Mouse (Mus musculus): ENCODE results near the gene Grin2d. TPM values are rescaled to one million over a fixed set of nuclear protein-coding genes. Genes with fewer than 3 reads are reported as not detected.
A peak's percentile ranks its signal among the peaks of the same experiment; 100 is the strongest.

Gene Grin2d
- polyA plus RNA-seq, 1 experiment from 2014 or later = 0.37 TPM

DNA sequence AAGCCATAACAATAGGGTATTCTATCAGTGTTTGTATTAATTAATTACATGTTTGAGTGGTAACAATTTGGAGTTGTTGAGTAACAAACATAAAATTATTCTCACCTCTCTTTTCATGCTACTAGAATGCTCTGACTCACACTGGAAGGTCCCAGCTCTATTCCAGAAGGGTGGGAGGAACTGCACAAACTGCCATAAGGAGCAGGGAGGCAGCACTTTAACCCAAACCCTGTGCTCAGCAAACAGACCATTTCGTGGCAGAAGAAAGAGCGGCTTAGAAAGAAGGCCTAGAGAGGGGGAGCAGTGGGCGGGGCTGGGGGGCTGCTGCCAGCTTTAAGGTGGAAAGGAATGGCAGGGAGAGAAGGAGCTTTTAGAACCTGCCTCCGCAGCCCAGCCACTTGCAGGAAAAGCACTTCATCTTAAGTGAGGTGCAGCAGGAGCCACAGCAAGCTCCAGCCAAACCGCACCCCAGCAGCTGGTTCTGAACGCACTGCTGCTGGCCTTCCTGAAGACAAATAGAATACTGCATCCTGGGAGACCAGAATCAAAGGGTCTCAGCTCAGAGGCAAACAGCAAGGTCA lies 29.6 kb downstream of the Grin2d start:
- H3K27me3 ChIP-seq (replicated peaks) = peaks cover 42% of the 10 kb centered on the region
- 30% methylated on average over 6 of the region's 6 CpGs for WGBS
- ATAC-seq (ENCODE audit: insufficient number of reproducible peaks, low FRiP score) = no peak
- no peak overlapping the region for H3K27ac ChIP-seq (ENCODE audit: poor library complexity, severe bottlenecking)
- no peaks in the 10 kb centered on the region for H3K4me1 ChIP-seq (replicated peaks)
- no peak overlapping the region for H3K4me3 ChIP-seq
- H3K9ac ChIP-seq = no peak overlapping the region
- no peak overlapping the region for H3K4me2 ChIP-seq
- H3K36me3 ChIP-seq = no peaks in the 10 kb centered on the region
- H3K9me3 ChIP-seq (replicated peaks) = no peaks in the 10 kb centered on the region

DNA sequence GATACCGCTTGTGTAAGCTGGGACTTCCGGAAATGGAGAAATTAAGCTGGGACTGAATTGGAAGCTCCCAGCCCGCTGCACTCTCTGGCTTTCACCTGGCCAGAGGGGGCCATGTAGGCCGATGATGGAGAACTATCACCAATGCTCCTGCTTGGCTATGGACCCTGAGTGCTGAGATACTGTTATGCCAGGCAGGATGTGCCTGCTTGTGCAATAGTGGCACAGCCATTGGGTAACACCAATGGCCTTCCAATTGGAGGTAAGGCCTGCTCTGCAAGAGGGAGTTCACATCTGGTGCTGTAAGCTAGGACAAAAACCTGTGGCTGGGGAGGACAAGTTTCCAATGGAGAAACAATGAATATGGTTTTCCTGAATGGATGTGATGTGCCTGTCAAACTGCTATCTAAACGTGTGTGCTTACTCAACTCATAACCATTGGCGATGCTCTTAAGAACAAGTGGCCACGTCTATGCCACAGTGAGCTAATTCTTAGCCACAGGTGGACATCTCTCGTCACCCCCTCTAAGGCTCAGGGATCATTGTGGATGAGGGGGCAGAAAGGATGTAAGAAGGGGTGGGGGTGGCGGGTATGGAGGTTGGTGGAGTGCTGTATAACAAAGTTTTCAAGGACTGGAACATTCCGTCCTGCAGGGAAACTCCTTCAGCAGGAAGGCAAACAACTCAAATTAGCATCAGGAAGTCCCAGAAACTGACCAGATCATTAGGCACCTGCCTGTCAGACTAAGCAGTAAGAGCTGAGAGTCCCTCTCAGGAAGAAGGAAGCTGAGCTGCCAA lies 35.0 kb downstream of the Grin2d start:
- H3K9ac ChIP-seq = no peak overlapping the region
- H3K27ac ChIP-seq (ENCODE audit: poor library complexity, severe bottlenecking) = no peak overlapping the region
- ATAC-seq (ENCODE audit: insufficient number of reproducible peaks, low FRiP score) = no peak
- WGBS = 78% methylated on average over 10 of the region's 10 CpGs
- no peaks in the 10 kb centered on the region for H3K4me1 ChIP-seq (replicated peaks)
- peaks cover 54% of the 10 kb centered on the region for H3K27me3 ChIP-seq (replicated peaks)
- H3K9me3 ChIP-seq (replicated peaks) = peaks cover 7% of the 10 kb centered on the region; the same call in 1 of the 2 replicates
- no peak overlapping the region for H3K4me2 ChIP-seq
- no peak overlapping the region for H3K4me3 ChIP-seq
- no peaks in the 10 kb centered on the region for H3K36me3 ChIP-seq

DNA sequence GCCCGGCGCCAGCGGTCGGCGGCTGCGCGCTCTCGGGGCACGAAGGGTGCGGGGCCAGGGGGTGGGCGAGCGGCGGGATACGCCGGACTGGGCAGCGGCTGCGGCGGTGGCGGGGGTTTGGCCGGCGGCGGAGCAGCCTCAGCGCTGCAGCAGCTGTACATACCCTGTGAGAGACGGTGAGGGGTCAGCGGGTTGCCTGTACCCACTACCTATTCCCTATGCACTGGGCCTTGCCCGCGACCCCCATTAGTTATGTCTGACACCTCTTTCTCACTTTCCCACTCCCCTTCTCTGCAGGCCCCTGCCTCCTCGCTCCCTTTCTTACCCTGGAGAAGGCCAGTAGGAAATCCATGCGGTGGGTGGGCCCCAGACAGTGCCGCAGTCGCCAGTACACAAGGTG lies 44.3 kb downstream of the Grin2d start:
- 2% methylated on average over 26 of the region's 31 CpGs for WGBS
- peaks cover 4% of the 10 kb centered on the region; the same call in 1 of the 2 replicates for H3K36me3 ChIP-seq
- ATAC-seq (ENCODE audit: insufficient number of reproducible peaks, low FRiP score) = no peak
- H3K27me3 ChIP-seq (replicated peaks) = peaks cover 61% of the 10 kb centered on the region
- peak overlapping the region; percentile 69 for H3K4me2 ChIP-seq
- peaks cover 22% of the 10 kb centered on the region for H3K4me1 ChIP-seq (replicated peaks)
- H3K27ac ChIP-seq (ENCODE audit: poor library complexity, severe bottlenecking) = no peak overlapping the region
- peak overlapping the region; percentile 52 for H3K4me3 ChIP-seq
- peak overlapping the region; percentile 35; the same call in 1 of the 2 replicates for H3K9ac ChIP-seq
- peaks cover 7% of the 10 kb centered on the region; the same call in 1 of the 2 replicates for H3K9me3 ChIP-seq (replicated peaks)

GRCm38 (mm10) chr7:45833148-45833790 lies 44.9 kb downstream of the Grin2d start:
- peaks cover 22% of the 10 kb centered on the region for H3K4me1 ChIP-seq (replicated peaks)
- H3K27me3 ChIP-seq (replicated peaks) = peaks cover 61% of the 10 kb centered on the region
- peak overlapping the region; percentile 69 for H3K4me2 ChIP-seq
- H3K9me3 ChIP-seq (replicated peaks) = peaks cover 7% of the 10 kb centered on the region; the same call in 1 of the 2 replicates
- H3K9ac ChIP-seq = peak overlapping the region; percentile 0; the same call in 1 of the 2 replicates
- H3K36me3 ChIP-seq = peaks cover 11% of the 10 kb centered on the region
- ATAC-seq (ENCODE audit: insufficient number of reproducible peaks, low FRiP score) = 0 out of 2 replicates have a peak, but pooled peaks have one; percentile 3
- H3K4me3 ChIP-seq = peak overlapping the region; percentile 52
- H3K27ac ChIP-seq (ENCODE audit: poor library complexity, severe bottlenecking) = no peak overlapping the region
- WGBS = 4% methylated on average over 78 of the region's 86 CpGs

GRCm38 (mm10) chr7:45832428-45832827 lies 45.8 kb downstream of the Grin2d start:
- no peak for ATAC-seq (ENCODE audit: insufficient number of reproducible peaks, low FRiP score)
- H3K4me2 ChIP-seq = peak overlapping the region; percentile 69
- H3K9ac ChIP-seq = 0 out of 2 replicates have a peak overlapping the region, but pooled peaks have one; percentile 0
- H3K27me3 ChIP-seq (replicated peaks) = peaks cover 57% of the 10 kb centered on the region
- WGBS = 9% methylated on average over 30 of the region's 30 CpGs
- H3K4me3 ChIP-seq = peak overlapping the region; percentile 52
- peaks cover 7% of the 10 kb centered on the region; the same call in 1 of the 2 replicates for H3K9me3 ChIP-seq (replicated peaks)
- peaks cover 19% of the 10 kb centered on the region for H3K36me3 ChIP-seq
- no peak overlapping the region for H3K27ac ChIP-seq (ENCODE audit: poor library complexity, severe bottlenecking)
- peaks cover 22% of the 10 kb centered on the region for H3K4me1 ChIP-seq (replicated peaks)

DNA sequence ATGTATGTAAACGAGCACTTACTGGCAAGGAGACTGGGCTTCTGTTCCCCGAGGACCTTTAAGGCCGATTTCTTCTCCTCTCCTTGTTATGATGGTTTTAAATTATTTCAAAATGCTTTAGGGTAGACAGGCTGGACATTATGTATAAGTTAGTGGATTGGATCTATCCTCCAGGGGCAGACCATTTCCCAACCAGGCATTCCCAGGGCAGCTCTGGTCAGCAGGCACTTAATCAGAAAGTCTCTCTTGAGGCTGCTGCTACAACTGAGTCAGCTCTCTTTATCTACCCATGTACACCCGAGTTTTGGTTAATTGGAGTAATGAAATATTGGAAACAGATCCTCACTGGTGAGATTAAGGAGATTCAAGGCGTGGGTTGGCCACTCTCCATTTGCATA lies 47.1 kb downstream of the Grin2d start:
- peaks cover 22% of the 10 kb centered on the region for H3K4me1 ChIP-seq (replicated peaks)
- ATAC-seq (ENCODE audit: insufficient number of reproducible peaks, low FRiP score) = no peak
- peaks cover 32% of the 10 kb centered on the region for H3K36me3 ChIP-seq
- no peak overlapping the region for H3K27ac ChIP-seq (ENCODE audit: poor library complexity, severe bottlenecking)
- WGBS = 17% methylated on average over 5 of the region's 5 CpGs
- H3K27me3 ChIP-seq (replicated peaks) = peaks cover 49% of the 10 kb centered on the region
- no peaks in the 10 kb centered on the region for H3K9me3 ChIP-seq (replicated peaks)
- H3K9ac ChIP-seq = no peak overlapping the region
- H3K4me2 ChIP-seq = peak overlapping the region; percentile 94
- H3K4me3 ChIP-seq = peak overlapping the region; percentile 89

DNA sequence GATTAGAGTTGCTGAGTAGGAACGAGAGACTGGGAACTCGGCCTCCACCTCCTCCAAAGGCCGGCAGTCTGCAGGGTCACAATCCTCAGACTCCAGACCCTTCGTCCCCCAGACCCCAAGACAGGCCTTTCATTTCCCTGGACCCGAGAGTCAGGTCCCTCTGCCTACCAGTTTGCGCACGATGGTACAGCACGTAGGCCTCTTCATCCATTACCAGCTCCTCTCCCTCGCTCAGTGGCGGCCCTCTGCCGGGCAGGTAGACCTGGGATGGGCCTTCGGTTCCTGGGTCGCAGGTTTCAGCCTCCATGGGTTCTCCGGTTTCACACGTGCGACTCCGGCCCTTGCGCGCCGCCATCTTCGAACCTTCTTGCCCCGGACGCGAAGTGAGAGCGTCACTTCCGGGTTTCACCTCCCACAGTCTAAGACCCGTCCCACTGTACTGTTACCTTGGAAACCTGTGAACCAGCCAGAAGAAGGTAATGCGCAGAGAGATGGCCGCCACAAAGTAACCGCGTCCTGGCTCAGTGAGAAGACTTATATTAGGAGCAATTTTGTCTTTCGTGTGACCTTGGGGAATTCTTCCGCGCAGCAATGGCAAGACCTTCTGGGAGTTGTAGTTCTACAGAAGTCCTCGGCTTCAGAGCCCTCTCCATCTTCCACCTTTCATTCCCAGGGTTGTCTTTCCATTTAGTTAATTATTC lies 47.6 kb downstream of the Grin2d start, which contains the start of gene Grwd1:
Grwd1 (minus strand) TSS at position 518 of the 701 bp plus-strand sequence.
- H3K27me3 ChIP-seq (replicated peaks) = peaks cover 45% of the 10 kb centered on the region
- peak within 1 kb of the TSS; percentile 89 for H3K4me3 ChIP-seq
- H3K9ac ChIP-seq = peak within 1 kb of the TSS; percentile 79
- WGBS = under 1% methylated on average over 35 of the region's 35 CpGs
- ATAC-seq (ENCODE audit: insufficient number of reproducible peaks, low FRiP score) = peak; percentile 63
- peaks cover 22% of the 10 kb centered on the region for H3K4me1 ChIP-seq (replicated peaks)
- no peaks in the 10 kb centered on the region for H3K9me3 ChIP-seq (replicated peaks)
- peaks cover 38% of the 10 kb centered on the region for H3K36me3 ChIP-seq
- H3K27ac ChIP-seq (ENCODE audit: poor library complexity, severe bottlenecking) = no peak within 1 kb of the TSS; the same call in 1 of the 2 replicates
- peak within 1 kb of the TSS; percentile 94 for H3K4me2 ChIP-seq

DNA sequence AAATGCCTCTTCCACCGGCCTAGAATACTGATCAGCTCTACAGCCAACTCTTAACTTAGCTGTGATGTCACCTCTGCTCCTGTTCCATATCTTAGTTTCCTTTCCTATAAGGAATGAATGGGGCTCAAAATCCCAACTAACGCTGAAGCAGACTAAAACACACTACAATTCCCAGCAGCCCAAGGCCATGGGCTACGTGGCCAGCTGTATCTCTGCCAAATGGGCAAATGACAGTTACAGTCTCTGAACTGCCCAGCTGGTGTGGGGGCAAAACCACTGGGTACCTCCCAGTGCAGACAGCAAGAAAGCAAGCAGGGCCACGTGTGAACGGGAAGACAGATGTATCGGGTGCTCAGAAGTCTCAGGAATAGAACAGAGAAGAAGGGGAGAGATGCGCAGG lies 51.5 kb downstream of the Grin2d start:
- H3K9me3 ChIP-seq (replicated peaks) = no peaks in the 10 kb centered on the region
- H3K4me3 ChIP-seq = no peak overlapping the region
- no peak overlapping the region for H3K4me2 ChIP-seq
- WGBS = 89% methylated on average over 7 of the region's 7 CpGs
- H3K4me1 ChIP-seq (replicated peaks) = peaks cover 10% of the 10 kb centered on the region
- peaks cover 6% of the 10 kb centered on the region for H3K27me3 ChIP-seq (replicated peaks)
- no peak for ATAC-seq (ENCODE audit: insufficient number of reproducible peaks, low FRiP score)
- H3K27ac ChIP-seq (ENCODE audit: poor library complexity, severe bottlenecking) = no peak overlapping the region
- no peak overlapping the region for H3K9ac ChIP-seq
- peaks cover 67% of the 10 kb centered on the region for H3K36me3 ChIP-seq

- Histone ChIP-seq H3K36me3 (peaks cover 67% of the 10 kb centered on the region), H3K4me2 (no peak within 1 kb of the TSS), H3K9me3 (replicated peaks) (no peaks in the 10 kb centered on the region), H3K9ac (no peak within 1 kb of the TSS), H3K4me3 (no peak within 1 kb of the TSS), H3K27me3 (replicated peaks) (peaks cover 9% of the 10 kb centered on the region), H3K4me1 (replicated peaks) (peaks cover 8% of the 10 kb centered on the region), H3K27ac (ENCODE audit: poor library complexity, severe bottlenecking) (no peak within 1 kb of the TSS)
- ATAC-seq (ENCODE audit: insufficient number of reproducible peaks, low FRiP score) = no peak
- WGBS = 59% methylated on average over 7 of the region's 7 CpGs
Observed at GRCm38 (mm10) chr7:45824598-45824997, 53.6 kb downstream of the Grin2d start, which contains the start of gene Kcnj14. Kcnj14 (minus strand) TSS chr7:45824782.

DNA sequence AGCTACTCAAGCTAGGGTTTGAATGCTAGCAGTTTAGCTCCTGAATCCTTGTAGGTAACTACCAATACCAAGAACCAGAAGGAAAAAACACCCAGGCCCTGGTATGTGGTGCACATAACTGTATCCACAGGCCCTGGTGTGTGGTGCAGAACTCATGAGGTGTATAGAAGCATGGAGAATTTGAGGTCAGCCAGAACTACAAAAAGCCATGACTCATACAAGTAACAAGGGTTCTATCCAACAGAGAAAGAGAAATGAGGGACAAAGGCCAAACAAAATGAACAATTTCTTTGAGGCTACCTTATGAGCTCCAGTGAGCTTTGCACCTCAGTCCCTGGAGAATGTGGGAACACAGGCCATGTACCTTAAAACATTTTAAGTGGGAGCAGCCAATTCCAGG lies 57.3 kb downstream of the Grin2d start:
- no peak overlapping the region for H3K9ac ChIP-seq
- H3K36me3 ChIP-seq = peaks cover 32% of the 10 kb centered on the region
- H3K4me3 ChIP-seq = no peak overlapping the region
- no peak overlapping the region for H3K4me2 ChIP-seq
- H3K9me3 ChIP-seq (replicated peaks) = no peaks in the 10 kb centered on the region
- H3K27me3 ChIP-seq (replicated peaks) = peaks cover 24% of the 10 kb centered on the region
- H3K4me1 ChIP-seq (replicated peaks) = peaks cover 5% of the 10 kb centered on the region; the same call in 1 of the 2 replicates
- no peak for ATAC-seq (ENCODE audit: insufficient number of reproducible peaks, low FRiP score)
- no peak overlapping the region for H3K27ac ChIP-seq (ENCODE audit: poor library complexity, severe bottlenecking)
